Mouse (Mus musculus): ENCODE measurements at regions not wholly inside any gene's neighbourhood (a gene's known extent, or its start where the extent isn't known, plus 50 kb on each side); places are given as distances from the start of the nearest gene placed in this dataset.

DNA sequence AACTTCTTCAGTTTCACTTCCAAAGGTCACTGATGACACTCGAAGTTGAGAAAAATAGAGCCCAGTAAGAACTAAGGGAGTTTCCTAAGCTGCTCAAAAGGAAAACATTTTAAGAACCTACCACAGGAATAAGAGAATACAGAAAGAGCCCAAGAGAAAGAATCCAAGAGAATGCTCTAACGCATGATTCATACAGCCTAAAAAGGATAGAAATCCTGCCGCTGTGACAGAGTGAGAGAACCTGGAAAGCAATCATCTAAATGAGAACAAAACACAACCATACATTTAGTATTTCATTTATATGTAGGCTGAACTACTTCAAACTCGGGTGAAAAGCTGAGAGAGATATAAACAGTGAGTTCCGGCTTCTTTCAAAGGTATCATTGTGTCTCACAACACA, 376.4 kb downstream of the Kctd12 start:
- no peak overlapping the region for H3K9ac ChIP-seq (ENCODE audit: low read length)

DNA sequence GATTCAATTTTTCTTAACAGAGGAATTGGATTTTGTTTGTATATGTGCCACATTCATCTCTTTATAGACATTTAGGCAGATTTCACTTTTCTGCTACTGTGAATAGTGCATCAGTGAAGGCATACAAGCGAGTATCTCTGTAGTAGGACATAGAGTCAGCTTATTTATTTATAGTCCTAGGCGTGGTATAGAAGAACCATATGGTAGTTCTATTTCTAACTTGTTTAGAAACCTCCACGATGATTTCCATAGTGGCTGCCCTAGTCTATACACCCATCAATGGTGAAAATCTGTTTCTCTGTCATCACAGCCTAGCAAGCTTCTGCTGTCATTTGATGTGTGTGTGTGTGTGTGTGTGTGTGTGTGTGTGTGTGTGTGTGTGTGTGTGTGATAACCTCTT, 387.6 kb downstream of the Kctd12 start:
- no peak for ATAC-seq (ENCODE audit: insufficient read depth, low FRiP score, low TSS enrichment)
- DNase-seq (ENCODE audit: low spot score): no peak
- Histone ChIP-seq H3K36me3 (ENCODE audit: control insufficient read depth, insufficient read depth, low read length) (no peaks in the 10 kb centered on the region), H3K9ac (ENCODE audit: low read length) (no peak overlapping the region), H3K4me2 (ENCODE audit: low read depth) (no peak overlapping the region), H3K27ac (ENCODE audit: low read depth, low read length) (no peak overlapping the region), H3K4me3 (ENCODE audit: low read depth, low read length) (no peak overlapping the region), H3K9me3 (ENCODE audit: control insufficient read depth, low read length) (no peaks in the 10 kb centered on the region), H3K27me3 (ENCODE audit: control insufficient read depth, insufficient read depth, low read length) (no peaks in the 10 kb centered on the region), H3K4me1 (ENCODE audit: control insufficient read depth, insufficient read depth, low read length) (no peaks in the 10 kb centered on the region)
- 84% methylated on average over 3 of the region's 3 CpGs for WGBS

More for the DNA sequence above, 376.4 kb downstream of the Kctd12 start:
- H3K36me3 ChIP-seq (ENCODE audit: control insufficient read depth, insufficient read depth, low read length): no peaks in the 10 kb centered on the region
- no peak overlapping the region for H3K27ac ChIP-seq (ENCODE audit: low read depth, low read length)
- no peak for DNase-seq (ENCODE audit: low spot score)
- no peak overlapping the region for H3K4me2 ChIP-seq (ENCODE audit: low read depth)
- H3K4me3 ChIP-seq (ENCODE audit: low read depth, low read length): no peak overlapping the region
- no peak for ATAC-seq (ENCODE audit: insufficient read depth, low FRiP score, low TSS enrichment)
- no peaks in the 10 kb centered on the region for H3K27me3 ChIP-seq (ENCODE audit: control insufficient read depth, insufficient read depth, low read length)
- H3K4me1 ChIP-seq (ENCODE audit: control insufficient read depth, insufficient read depth, low read length): no peaks in the 10 kb centered on the region
- H3K9me3 ChIP-seq (ENCODE audit: control insufficient read depth, low read length): no peaks in the 10 kb centered on the region
- 85% methylated on average over 5 of the region's 5 CpGs for WGBS

- DNase-seq (ENCODE audit: low spot score) (no peak), ATAC-seq (ENCODE audit: insufficient read depth, low FRiP score, low TSS enrichment) (no peak)
- no peaks in the 10 kb centered on the region for H3K36me3 ChIP-seq (ENCODE audit: control insufficient read depth, insufficient read depth, low read length)
- no peaks in the 10 kb centered on the region for H3K4me1 ChIP-seq (ENCODE audit: control insufficient read depth, insufficient read depth, low read length)
- 60% methylated on average over 2 of the region's 2 CpGs for WGBS
- no peak overlapping the region for H3K9ac ChIP-seq (ENCODE audit: low read length)
- H3K27ac ChIP-seq (ENCODE audit: low read depth, low read length): no peak overlapping the region
- H3K9me3 ChIP-seq (ENCODE audit: control insufficient read depth, low read length): no peaks in the 10 kb centered on the region
- no peak overlapping the region for H3K4me3 ChIP-seq (ENCODE audit: low read depth, low read length)
- H3K4me2 ChIP-seq (ENCODE audit: low read depth): no peak overlapping the region
- no peaks in the 10 kb centered on the region for H3K27me3 ChIP-seq (ENCODE audit: control insufficient read depth, insufficient read depth, low read length)
Observed at GRCm38 (mm10) chr14:102553781-102554180, 428.7 kb downstream of the Kctd12 start.

- H3K4me2 ChIP-seq (ENCODE audit: low read depth): no peak overlapping the region
- no peaks in the 10 kb centered on the region for H3K4me1 ChIP-seq (ENCODE audit: control insufficient read depth, insufficient read depth, low read length)
- no peak overlapping the region for H3K4me3 ChIP-seq (ENCODE audit: low read depth, low read length)
- H3K27me3 ChIP-seq (ENCODE audit: control insufficient read depth, insufficient read depth, low read length): no peaks in the 10 kb centered on the region
- ATAC-seq (ENCODE audit: insufficient read depth, low FRiP score, low TSS enrichment): no peak
- H3K27ac ChIP-seq (ENCODE audit: low read depth, low read length): no peak overlapping the region
- 83% methylated on average over 2 of the region's 2 CpGs for WGBS
- no peak overlapping the region for H3K9ac ChIP-seq (ENCODE audit: low read length)
- H3K9me3 ChIP-seq (ENCODE audit: control insufficient read depth, low read length): no peaks in the 10 kb centered on the region
- no peak for DNase-seq (ENCODE audit: low spot score)
- H3K36me3 ChIP-seq (ENCODE audit: control insufficient read depth, insufficient read depth, low read length): no peaks in the 10 kb centered on the region
Observed at GRCm38 (mm10) chr14:102552598-102552997, 429.8 kb downstream of the Kctd12 start.

GRCm38 (mm10) chr14:102524894-102525577, 457.4 kb downstream of the Kctd12 start:
- Histone ChIP-seq H3K4me1 (ENCODE audit: control insufficient read depth, insufficient read depth, low read length) (no peaks in the 10 kb centered on the region), H3K4me2 (ENCODE audit: low read depth) (no peak overlapping the region), H3K9me3 (ENCODE audit: control insufficient read depth, low read length) (no peaks in the 10 kb centered on the region), H3K4me3 (ENCODE audit: low read depth, low read length) (no peak overlapping the region), H3K27me3 (ENCODE audit: control insufficient read depth, insufficient read depth, low read length) (no peaks in the 10 kb centered on the region), H3K27ac (ENCODE audit: low read depth, low read length) (no peak overlapping the region), H3K9ac (ENCODE audit: low read length) (no peak overlapping the region), H3K36me3 (ENCODE audit: control insufficient read depth, insufficient read depth, low read length) (no peaks in the 10 kb centered on the region)
- WGBS: 81% methylated on average over 9 of the region's 9 CpGs
- ATAC-seq (ENCODE audit: insufficient read depth, low FRiP score, low TSS enrichment) (no peak), DNase-seq (ENCODE audit: low spot score) (no peak)

- Histone ChIP-seq H3K4me1 (ENCODE audit: control insufficient read depth, insufficient read depth, low read length) (peaks cover 9% of the 10 kb centered on the region; the same call in 1 of the 2 replicates), H3K9ac (ENCODE audit: low read length) (no peak overlapping the region), H3K4me2 (ENCODE audit: low read depth) (no peak overlapping the region), H3K9me3 (ENCODE audit: control insufficient read depth, low read length) (no peaks in the 10 kb centered on the region), H3K4me3 (ENCODE audit: low read depth, low read length) (no peak overlapping the region), H3K27me3 (ENCODE audit: control insufficient read depth, insufficient read depth, low read length) (no peaks in the 10 kb centered on the region), H3K27ac (ENCODE audit: low read depth, low read length) (no peak overlapping the region), H3K36me3 (ENCODE audit: control insufficient read depth, insufficient read depth, low read length) (no peaks in the 10 kb centered on the region)
- 0 out of 2 replicates have a peak, but pooled peaks have one; percentile 49 for ATAC-seq (ENCODE audit: insufficient read depth, low FRiP score, low TSS enrichment)
- WGBS: 14% methylated on average over 2 of the region's 2 CpGs
- DNase-seq (ENCODE audit: low spot score): peak; percentile 28
Observed at GRCm38 (mm10) chr14:102516765-102517164, 465.7 kb downstream of the Kctd12 start.

DNA sequence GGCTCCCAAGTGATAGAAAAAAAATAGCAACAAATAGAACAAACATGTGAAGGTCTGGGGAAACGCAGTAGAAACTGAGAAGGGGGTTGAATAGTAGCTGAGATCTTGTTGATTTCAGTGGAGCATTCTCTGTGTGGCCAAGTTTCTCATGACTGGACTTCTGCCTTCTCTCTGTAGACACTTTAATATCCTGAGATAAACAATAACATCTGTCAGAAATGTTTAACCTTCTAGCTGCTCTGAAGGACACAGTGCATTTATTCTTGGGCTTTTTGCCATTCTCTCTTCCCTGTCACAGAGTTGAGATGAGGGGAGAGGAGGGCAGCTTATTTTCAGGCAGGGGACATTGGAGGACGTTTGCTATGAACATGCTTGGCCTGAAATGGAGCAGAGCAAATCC, 467.9 kb downstream of the Kctd12 start:
- WGBS: 74% methylated on average over 2 of the region's 2 CpGs
- H3K4me1 ChIP-seq (ENCODE audit: control insufficient read depth, insufficient read depth, low read length): peaks cover 9% of the 10 kb centered on the region; the same call in 1 of the 2 replicates
- H3K36me3 ChIP-seq (ENCODE audit: control insufficient read depth, insufficient read depth, low read length): no peaks in the 10 kb centered on the region
- ATAC-seq (ENCODE audit: insufficient read depth, low FRiP score, low TSS enrichment) (no peak), DNase-seq (ENCODE audit: low spot score) (no peak)
- no peak overlapping the region for H3K4me2 ChIP-seq (ENCODE audit: low read depth)
- no peak overlapping the region for H3K9ac ChIP-seq (ENCODE audit: low read length)
- H3K27me3 ChIP-seq (ENCODE audit: control insufficient read depth, insufficient read depth, low read length): no peaks in the 10 kb centered on the region
- no peak overlapping the region for H3K27ac ChIP-seq (ENCODE audit: low read depth, low read length)
- H3K4me3 ChIP-seq (ENCODE audit: low read depth, low read length): no peak overlapping the region
- no peaks in the 10 kb centered on the region for H3K9me3 ChIP-seq (ENCODE audit: control insufficient read depth, low read length)

DNA sequence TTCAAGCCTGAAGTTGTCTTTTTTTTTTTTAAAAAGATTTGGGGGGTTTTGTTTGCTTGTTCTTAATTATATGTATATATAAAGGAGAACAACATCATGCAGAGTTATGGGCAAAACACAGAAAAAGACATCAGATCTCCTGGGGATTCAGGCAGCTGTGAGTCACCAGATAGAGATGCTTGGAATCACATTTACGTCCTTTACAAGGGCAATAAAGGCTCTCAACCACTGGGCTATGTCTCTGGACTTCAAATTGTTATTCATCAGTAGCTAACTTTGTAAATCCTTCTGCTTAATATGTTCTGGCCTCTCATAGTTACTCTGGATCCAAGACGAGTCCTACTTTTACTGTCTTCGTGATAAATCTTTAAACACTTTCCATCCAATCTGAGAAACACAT, 469.8 kb downstream of the Kctd12 start:
- Histone ChIP-seq H3K4me1 (ENCODE audit: control insufficient read depth, insufficient read depth, low read length) (peaks cover 4% of the 10 kb centered on the region; the same call in 1 of the 2 replicates), H3K27ac (ENCODE audit: low read depth, low read length) (no peak overlapping the region), H3K36me3 (ENCODE audit: control insufficient read depth, insufficient read depth, low read length) (no peaks in the 10 kb centered on the region), H3K9me3 (ENCODE audit: control insufficient read depth, low read length) (no peaks in the 10 kb centered on the region), H3K4me3 (ENCODE audit: low read depth, low read length) (no peak overlapping the region), H3K4me2 (ENCODE audit: low read depth) (no peak overlapping the region), H3K9ac (ENCODE audit: low read length) (no peak overlapping the region), H3K27me3 (ENCODE audit: control insufficient read depth, insufficient read depth, low read length) (no peaks in the 10 kb centered on the region)
- ATAC-seq (ENCODE audit: insufficient read depth, low FRiP score, low TSS enrichment): no peak
- WGBS: 65% methylated on average over 3 of the region's 3 CpGs
- no peak for DNase-seq (ENCODE audit: low spot score)

- DNase-seq (ENCODE audit: low spot score): no peak
- Histone ChIP-seq H3K9me3 (ENCODE audit: control insufficient read depth, low read length) (no peaks in the 10 kb centered on the region), H3K27me3 (ENCODE audit: control insufficient read depth, insufficient read depth, low read length) (no peaks in the 10 kb centered on the region), H3K4me1 (ENCODE audit: control insufficient read depth, insufficient read depth, low read length) (peaks cover 3% of the 10 kb centered on the region; the same call in 1 of the 2 replicates), H3K27ac (ENCODE audit: low read depth, low read length) (no peak overlapping the region), H3K36me3 (ENCODE audit: control insufficient read depth, insufficient read depth, low read length) (no peaks in the 10 kb centered on the region), H3K4me3 (ENCODE audit: low read depth, low read length) (no peak overlapping the region), H3K4me2 (ENCODE audit: low read depth) (no peak overlapping the region), H3K9ac (ENCODE audit: low read length) (no peak overlapping the region)
- no peak for ATAC-seq (ENCODE audit: insufficient read depth, low FRiP score, low TSS enrichment)
- WGBS: 66% methylated on average over 7 of the region's 7 CpGs
Observed at GRCm38 (mm10) chr14:102511691-102512383, 470.6 kb downstream of the Kctd12 start.

All from neural tube, embryonic 11.5 days (tissue).